Mouse (Mus musculus): ENCODE measurements around the gene Col5a2. TPM values are rescaled to one million over a fixed set of nuclear protein-coding genes. Genes with fewer than 3 reads are reported as not detected.

Col5a2 gene
- total and polyA plus RNA-seq, 3 experiments = not detected

GRCm38 (mm10) chr1:45460767-45461166 is 42.3 kb downstream of the Col5a2 start:
- H3K36me3 ChIP-seq (replicated peaks in 1 of 2; ENCODE audit: control insufficient read depth in 1 of 2, insufficient read depth in 1 of 2, low read length in 1 of 2) = no peaks in the 10 kb centered on the region
- H3K27me3 ChIP-seq (replicated peaks) = no peaks in the 10 kb centered on the region
- H3K4me2 ChIP-seq (ENCODE audit: insufficient read depth, low read depth, poor library complexity, severe bottlenecking) = no peak overlapping the region
- no peaks in the 10 kb centered on the region for H3K9me3 ChIP-seq (replicated peaks; ENCODE audit: low read length)
- no peak for TF ChIP-seq EP300 (IDR thresholded peaks at IDR 0.05; ENCODE audit: low read length)
- TF ChIP-seq CHD1 (IDR thresholded peaks at IDR 0.05; ENCODE audit: low read depth, low read length) = no peak
- TF ChIP-seq POLR2A (IDR thresholded peaks at IDR 0.05; ENCODE audit: low read depth, low read length) = no peak
- TF ChIP-seq TBP (conservative IDR thresholded peaks at IDR 0.05; ENCODE audit: low read depth, low read length) = no peak
- TF ChIP-seq NRF1 (IDR thresholded peaks at IDR 0.05; ENCODE audit: low read depth, low read length) = no peak
- no peak for TF ChIP-seq UBTF (IDR thresholded peaks at IDR 0.05; ENCODE audit: low read depth, low read length)
- TF ChIP-seq BHLHE40 (IDR thresholded peaks at IDR 0.05; ENCODE audit: low read depth, low read length) = no peak
- no peak for TF ChIP-seq MYC (IDR thresholded peaks at IDR 0.05; ENCODE audit: low read depth, low read length)
- no peak for TF ChIP-seq CTCF (conservative IDR thresholded peaks at IDR 0.05 in 1 of 2, IDR thresholded peaks at IDR 0.05 in 1 of 2; ENCODE audit: low read depth in 2 of 2, low read length in 2 of 2)
- TF ChIP-seq HCFC1 (IDR thresholded peaks at IDR 0.05; ENCODE audit: low read depth, low read length) = no peak
- TF ChIP-seq ZMIZ1 (IDR thresholded peaks at IDR 0.05; ENCODE audit: low read depth, low read length) = no peak
- TF ChIP-seq ELF1 (IDR thresholded peaks at IDR 0.05; ENCODE audit: low read depth, low read length) = no peak
- dilution Hi-C loops (cut with MboI; ENCODE audit: extremely low pct_ligation_motif_present, extremely low pct_unique_long_range_greater_than_20kb, low sequenced_read_pairs) (no loop called here), in situ Hi-C loops (cut with MboI; ENCODE audit: low pct_ligation_motif_present, low pct_unique_long_range_greater_than_20kb, low sequenced_read_pairs) (no loop called here)
- no peaks in the 10 kb centered on the region for H3K4me1 ChIP-seq (ENCODE audit: control insufficient read depth in 1 of 2, insufficient read depth in 2 of 2)
- H3K27ac ChIP-seq (ENCODE audit: insufficient read depth, low read depth) = no peak overlapping the region
- DNase-seq (ENCODE audit: extremely low read depth) = no peak
- H3K4me3 ChIP-seq (replicated peaks in 1 of 3; ENCODE audit: low read depth in 2 of 3, low read length in 2 of 3, poor library complexity in 1 of 3) = no peak overlapping the region
- no peak overlapping the region for H3K9ac ChIP-seq (ENCODE audit: insufficient read depth, low read depth)
- no peaks in the 10 kb centered on the region for H3K79me2 ChIP-seq (replicated peaks; ENCODE audit: control insufficient read depth, extremely low read depth, insufficient read depth, poor library complexity, severe bottlenecking)

GRCm38 (mm10) chr1:45455763-45456162 is 47.3 kb downstream of the Col5a2 start:
- Histone ChIP-seq H3K4me2 (ENCODE audit: insufficient read depth, low read depth, poor library complexity, severe bottlenecking) (no peak overlapping the region), H3K27me3 (replicated peaks) (no peaks in the 10 kb centered on the region), H3K9ac (ENCODE audit: insufficient read depth, low read depth) (no peak overlapping the region), H3K27ac (ENCODE audit: insufficient read depth, low read depth) (no peak overlapping the region), H3K79me2 (replicated peaks; ENCODE audit: control insufficient read depth, extremely low read depth, insufficient read depth, poor library complexity, severe bottlenecking) (no peaks in the 10 kb centered on the region), H3K4me3 (replicated peaks in 1 of 3; ENCODE audit: low read depth in 2 of 3, low read length in 2 of 3, poor library complexity in 1 of 3) (no peak overlapping the region), H3K4me1 (ENCODE audit: control insufficient read depth in 1 of 2, insufficient read depth in 2 of 2) (no peaks in the 10 kb centered on the region), H3K9me3 (replicated peaks; ENCODE audit: low read length) (no peaks in the 10 kb centered on the region), H3K36me3 (replicated peaks in 1 of 2; ENCODE audit: control insufficient read depth in 1 of 2, insufficient read depth in 1 of 2, low read length in 1 of 2) (no peaks in the 10 kb centered on the region)
- DNase-seq (ENCODE audit: extremely low read depth) = no peak
- dilution Hi-C loops (cut with MboI; ENCODE audit: extremely low pct_ligation_motif_present, extremely low pct_unique_long_range_greater_than_20kb, low sequenced_read_pairs) (no loop called here), in situ Hi-C loops (cut with MboI; ENCODE audit: low pct_ligation_motif_present, low pct_unique_long_range_greater_than_20kb, low sequenced_read_pairs) (no loop called here)
- TF ChIP-seq E2F4 (IDR thresholded peaks at IDR 0.05; ENCODE audit: insufficient replicate concordance, low read depth, low read length) = no peak
- no peak for TF ChIP-seq CHD2 (IDR thresholded peaks at IDR 0.05; ENCODE audit: low read length)
- no peak for TF ChIP-seq RCOR1 (conservative IDR thresholded peaks at IDR 0.05; ENCODE audit: low read depth, low read length)
- TF ChIP-seq CTCF (conservative IDR thresholded peaks at IDR 0.05 in 1 of 2, IDR thresholded peaks at IDR 0.05 in 1 of 2; ENCODE audit: low read depth in 2 of 2, low read length in 2 of 2) = no peak
- no peak for TF ChIP-seq UBTF (IDR thresholded peaks at IDR 0.05; ENCODE audit: low read depth, low read length)
- no peak for TF ChIP-seq ZC3H11A (IDR thresholded peaks at IDR 0.05; ENCODE audit: low read depth, low read length)
